Mouse (Mus musculus): ENCODE results near the gene Lgals1.

GRCm38 (mm10) chr15:78880432-78880831 is 46.1 kb upstream of the Lgals1 start:
- no peak for TF ChIP-seq CTCF (conservative IDR thresholded peaks at IDR 0.05; ENCODE audit: low read length)
- no peak for TF ChIP-seq NANOG (IDR thresholded peaks at IDR 0.05; ENCODE audit: borderline replicate concordance, low read length)
- TF ChIP-seq POU5F1 (IDR thresholded peaks at IDR 0.05; ENCODE audit: borderline replicate concordance, low read length) = no peak

All from E14TG2a.4 (cell line).